Mouse (Mus musculus) stomach, postnatal 0 days (tissue): ENCODE measurements around the gene A130010J15Rik. TPM values are rescaled to one million over a fixed set of nuclear protein-coding genes. Genes with fewer than 3 reads are reported as not detected.
A peak's percentile ranks its signal among the peaks of the same experiment; 100 is the strongest.

Experiments used
- ATAC-seq: fragments of 200-750 bp; cut with Nextera tagmentation; 2 replicates; pipeline ENCODE4 v1.8.0; 2017; ENCODE audit not compliant: low FRiP score, low TSS enrichment
- DNase-seq: peaks from one replicate; pipeline ENCODE4 v3.0.0-alpha.2; 2016; ENCODE audit warnings: low spot score
- H3K27ac ChIP-seq: fragments of 300-500 bp; sonication (generic); replicated peaks from 2 replicates; pipeline ENCODE4 v1.5.1; 2014; ENCODE audit warnings: mild to moderate bottlenecking, control low read depth
- H3K27me3 ChIP-seq: fragments of 300-500 bp; sonication (generic); 2 replicates; pipeline ENCODE4 v1.6.1; 2014; ENCODE audit warnings: low read length; ENCODE audit not compliant: control insufficient read depth, insufficient read depth
- H3K36me3 ChIP-seq: fragments of 300-500 bp; sonication (generic); 2 replicates; pipeline ENCODE4 v1.6.1; 2014; ENCODE audit warnings: low read length, mixed read lengths; ENCODE audit not compliant: control insufficient read depth, insufficient read depth
- H3K4me1 ChIP-seq: fragments of 300-500 bp; sonication (generic); replicated peaks from 2 replicates; pipeline ENCODE4 v1.6.1; 2014; ENCODE audit warnings: antibody characterized with exemption; ENCODE audit not compliant: control insufficient read depth, insufficient read depth
- H3K4me2 ChIP-seq: fragments of 300-500 bp; sonication (generic); replicated peaks from 2 replicates; pipeline ENCODE4 v1.6.1; 2014; ENCODE audit warnings: low read depth, mild to moderate bottlenecking, control low read depth, moderate library complexity
- H3K4me3 ChIP-seq: fragments of 300-500 bp; sonication (generic); 2 replicates; pipeline ENCODE4 v1.5.1; 2014; ENCODE audit warnings: low read depth, low read length, control low read depth
- H3K9ac ChIP-seq: fragments of 300-500 bp; sonication (generic); 2 replicates; pipeline ENCODE4 v1.6.1; 2014; ENCODE audit warnings: mild to moderate bottlenecking, low read length, control low read depth, mixed read lengths
- H3K9me3 ChIP-seq: fragments of 300-500 bp; sonication (generic); 2 replicates; pipeline ENCODE4 v1.6.1; 2016; ENCODE audit warnings: low read length; ENCODE audit not compliant: control insufficient read depth
- CTCF ChIP-seq: IDR thresholded peaks from 2 replicates; pipeline ENCODE4 v1.5.1; 2016; ENCODE audit warnings: antibody characterized with exemption, low read depth, mild to moderate bottlenecking, moderate library complexity
- EP300 ChIP-seq: optimal IDR thresholded peaks from 2 replicates; pipeline ENCODE3; 2016; ENCODE audit warnings: antibody characterized with exemption
- WGBS: fragments of 180-500 bp; shearing (Covaris S2); extraction: QIAGEN DNeasy Blood & Tissue Kit; methylation state at CpG from one replicate; pipeline ENCODE4 v1.1.7; 2014; 5-methylcytosine and 5-hydroxymethylcytosine counted together
- polyA plus RNA-seq: library from polyadenylated mRNA; unstranded; fragments of >200 nt; fragmentation: Nextera tagmentation; extraction: Ambion mirVana; gene quantifications from 2 replicates; pipeline ENCODE4 v1.2.1, GENCODE M21; 2015

The A130010J15Rik gene
- polyA plus RNA-seq, 1 experiment from 2014 or later = 11.4 TPM

DNA sequence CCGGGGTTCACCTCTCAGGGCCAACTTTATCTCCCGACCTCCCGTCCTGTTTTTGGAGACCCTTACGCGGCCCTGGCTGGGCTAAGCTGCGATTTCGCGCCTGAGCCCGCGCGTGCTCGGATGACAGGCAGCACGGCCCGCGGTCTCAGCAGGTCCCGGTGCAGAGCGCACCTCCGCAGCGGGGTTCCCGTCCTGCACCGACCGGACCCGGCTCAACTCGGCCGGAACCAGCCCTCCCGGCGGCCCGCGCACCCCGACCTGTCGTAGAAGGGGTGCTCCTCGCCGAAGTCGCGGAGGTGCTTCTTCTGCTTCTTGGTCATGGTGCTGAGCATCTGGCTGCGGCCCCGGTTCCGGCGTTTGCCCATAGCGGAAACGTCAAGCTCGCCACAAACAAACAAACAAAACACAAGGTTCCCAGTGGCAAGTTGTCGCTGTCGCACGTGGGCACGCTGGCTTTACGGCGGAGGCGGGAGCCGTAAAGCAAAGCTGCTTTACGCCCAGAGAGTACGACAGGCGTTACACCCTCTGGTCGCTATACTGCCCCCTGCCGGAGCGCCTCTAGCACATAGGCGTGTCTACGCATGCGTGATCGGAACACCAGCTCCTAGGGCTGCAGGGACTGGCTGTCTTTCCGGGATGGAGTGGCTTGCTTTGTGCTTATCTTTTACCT, 37.9 kb upstream of the A130010J15Rik start, which contains the start of gene Diexf:
Gene Diexf, minus strand, starts transcription at position 487 of the 670 bp plus-strand sequence.
- H3K36me3 ChIP-seq = peaks cover 5% of the 10 kb centered on the region; the same call in 1 of the 2 replicates
- H3K9me3 ChIP-seq = no peaks in the 10 kb centered on the region
- DNase-seq = peak; percentile 99
- H3K9ac ChIP-seq = peak within 1 kb of the TSS; percentile 85
- peak within 1 kb of the TSS; percentile 73 for H3K4me2 ChIP-seq
- 0 out of 2 replicates have a peak, but pooled peaks cover 2% of the 10 kb centered on the region for H3K4me1 ChIP-seq
- peak within 1 kb of the TSS; percentile 35; the same call in 1 of the 2 replicates for H3K27ac ChIP-seq
- WGBS = under 1% methylated on average over 61 of the region's 61 CpGs
- peak within 1 kb of the TSS; percentile 91 for H3K4me3 ChIP-seq
- H3K27me3 ChIP-seq = no peaks in the 10 kb centered on the region
- no peak for TF ChIP-seq EP300
- TF ChIP-seq CTCF = peak; percentile 98
- peak; percentile 91 for ATAC-seq

- ATAC-seq (peak; percentile 51), DNase-seq (no peak)
- Histone ChIP-seq H3K36me3 (peaks cover 5% of the 10 kb centered on the region; the same call in 1 of the 2 replicates), H3K27me3 (no peaks in the 10 kb centered on the region), H3K9me3 (no peaks in the 10 kb centered on the region), H3K4me2 (peak overlapping the region; percentile 46), H3K27ac (peak overlapping the region; percentile 35; the same call in 1 of the 2 replicates), H3K4me3 (peak overlapping the region; percentile 91), H3K9ac (peak overlapping the region; percentile 2; the same call in 1 of the 2 replicates), H3K4me1 (0 out of 2 replicates have a peak, but pooled peaks cover 2% of the 10 kb centered on the region)
- no peak for TF ChIP-seq CTCF
- no peak for TF ChIP-seq EP300
- WGBS = 21% methylated on average over 11 of the region's 11 CpGs
These were observed 37.4 kb upstream of the A130010J15Rik start for GRCm38 (mm10) chr1:193130456-193130825.

DNA sequence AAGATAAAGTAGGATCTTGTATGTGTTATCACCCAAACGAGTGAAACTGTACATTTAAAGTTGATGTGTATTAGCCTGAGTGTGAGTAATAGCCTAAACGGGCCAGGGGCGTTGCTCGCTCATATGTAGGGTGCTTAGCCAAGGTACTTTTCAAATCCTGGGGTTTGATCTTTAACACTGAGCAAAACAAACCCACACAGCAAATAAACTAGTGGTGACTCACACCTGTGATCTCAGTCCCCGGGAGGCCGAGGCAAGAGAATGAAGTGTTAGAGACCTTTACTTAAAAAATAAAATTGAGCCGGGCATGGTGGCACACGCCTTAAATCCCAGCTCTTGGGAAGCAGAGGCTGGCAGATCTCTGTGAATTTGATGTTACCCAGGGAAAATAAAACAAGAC, 37.0 kb upstream of the A130010J15Rik start:
- H3K4me1 ChIP-seq = 0 out of 2 replicates have a peak, but pooled peaks cover 2% of the 10 kb centered on the region
- peaks cover 5% of the 10 kb centered on the region; the same call in 1 of the 2 replicates for H3K36me3 ChIP-seq
- H3K27me3 ChIP-seq = no peaks in the 10 kb centered on the region
- no peaks in the 10 kb centered on the region for H3K9me3 ChIP-seq
- H3K4me3 ChIP-seq = no peak overlapping the region
- no peak for TF ChIP-seq EP300
- no peak for TF ChIP-seq CTCF
- peak overlapping the region; percentile 46 for H3K4me2 ChIP-seq
- H3K9ac ChIP-seq = no peak overlapping the region
- ATAC-seq = peak; percentile 57
- WGBS = 48% methylated on average over 8 of the region's 8 CpGs
- no peak overlapping the region; the same call in 1 of the 2 replicates for H3K27ac ChIP-seq
- DNase-seq = peak; percentile 29

- ATAC-seq (no peak), DNase-seq (no peak)
- H3K4me1 ChIP-seq = 0 out of 2 replicates have a peak, but pooled peaks cover 2% of the 10 kb centered on the region
- H3K36me3 ChIP-seq = peaks cover 5% of the 10 kb centered on the region; the same call in 1 of the 2 replicates
- H3K9ac ChIP-seq = no peak overlapping the region
- TF ChIP-seq CTCF = no peak
- no peak for TF ChIP-seq EP300
- H3K4me3 ChIP-seq = no peak overlapping the region
- H3K27me3 ChIP-seq = no peaks in the 10 kb centered on the region
- WGBS = 43% methylated on average over 6 of the region's 6 CpGs
- H3K4me2 ChIP-seq = no peak overlapping the region
- H3K27ac ChIP-seq = no peak overlapping the region
- no peaks in the 10 kb centered on the region for H3K9me3 ChIP-seq
These were observed 36.4 kb upstream of the A130010J15Rik start for GRCm38 (mm10) chr1:193131311-193131948.

GRCm38 (mm10) chr1:193132385-193132784, 35.5 kb upstream of the A130010J15Rik start:
- Histone ChIP-seq H3K4me1 (0 out of 2 replicates have a peak, but pooled peaks cover 2% of the 10 kb centered on the region), H3K9me3 (no peaks in the 10 kb centered on the region), H3K4me3 (no peak overlapping the region), H3K36me3 (peaks cover 5% of the 10 kb centered on the region; the same call in 1 of the 2 replicates), H3K4me2 (no peak overlapping the region), H3K27me3 (no peaks in the 10 kb centered on the region), H3K9ac (no peak overlapping the region), H3K27ac (no peak overlapping the region)
- DNase-seq (no peak), ATAC-seq (no peak)
- TF ChIP-seq EP300 = no peak
- TF ChIP-seq CTCF = no peak

GRCm38 (mm10) chr1:193133726-193134125, 34.1 kb upstream of the A130010J15Rik start:
- H3K36me3 ChIP-seq = no peaks in the 10 kb centered on the region
- H3K4me3 ChIP-seq = no peak overlapping the region
- 0 out of 2 replicates have a peak, but pooled peaks cover 2% of the 10 kb centered on the region for H3K4me1 ChIP-seq
- H3K4me2 ChIP-seq = no peak overlapping the region
- no peak overlapping the region for H3K27ac ChIP-seq
- H3K27me3 ChIP-seq = no peaks in the 10 kb centered on the region
- WGBS = 91% methylated on average over 1 of the region's 1 CpGs
- H3K9me3 ChIP-seq = no peaks in the 10 kb centered on the region
- ATAC-seq (no peak), DNase-seq (no peak)
- TF ChIP-seq EP300 (no peak), CTCF (peak; percentile 48)
- H3K9ac ChIP-seq = no peak overlapping the region
